Mouse (Mus musculus) forebrain, embryonic 14.5 days (tissue): ENCODE data around the gene St3gal5. TPM values are rescaled to one million over a fixed set of nuclear protein-coding genes. Genes with fewer than 3 reads are reported as not detected.

Experiments
- ATAC-seq: fragments of 200-750 bp; cut with Nextera tagmentation; 2 replicates; pipeline ENCODE4 v1.8.0; 2017; ENCODE audit warnings: mild to moderate bottlenecking, moderate library complexity
- DNase-seq: peaks from one replicate; pipeline ENCODE4 v3.0.0-alpha.2; 2015; ENCODE audit warnings: low spot score
- H3K27ac ChIP-seq: fragments of 300-500 bp; sonication (generic); 2 replicates; pipeline ENCODE4 v1.5.1; 2014; ENCODE audit warnings: low read depth, mild to moderate bottlenecking, control low read depth, low read length, moderate library complexity
- H3K27me3 ChIP-seq: fragments of 300-500 bp; sonication (generic); replicated peaks from 2 replicates; pipeline ENCODE4 v1.6.1; 2014; ENCODE audit warnings: low read length, control low read depth, mixed read lengths; ENCODE audit not compliant: control insufficient read depth, insufficient read depth
- H3K36me3 ChIP-seq: fragments of 300-500 bp; sonication (generic); 2 replicates; pipeline ENCODE4 v1.6.1; 2014; ENCODE audit warnings: low read length, control low read depth; ENCODE audit not compliant: control insufficient read depth, insufficient read depth
- H3K4me1 ChIP-seq: fragments of 300-500 bp; sonication (generic); 2 replicates; pipeline ENCODE4 v1.6.1; 2014; ENCODE audit warnings: antibody characterized with exemption, low read length, control low read depth; ENCODE audit not compliant: control insufficient read depth, insufficient read depth
- H3K4me2 ChIP-seq: fragments of 300-500 bp; sonication (generic); 2 replicates; pipeline ENCODE4 v1.6.1; 2014; ENCODE audit warnings: mild to moderate bottlenecking, control low read depth, low read length
- H3K4me3 ChIP-seq: fragments of 300-500 bp; sonication (generic); 2 replicates; pipeline ENCODE4 v1.5.1; 2014; ENCODE audit warnings: low read depth, low read length, control low read depth
- H3K9ac ChIP-seq: fragments of 300-500 bp; sonication (generic); 2 replicates; pipeline ENCODE4 v1.6.1; 2014; ENCODE audit warnings: mild to moderate bottlenecking, low read length, control low read depth, moderate library complexity
- H3K9me3 ChIP-seq: fragments of 300-500 bp; sonication (generic); replicated peaks from 2 replicates; pipeline ENCODE4 v1.6.1; 2016; ENCODE audit warnings: low read length, control low read depth, mixed read lengths; ENCODE audit not compliant: control insufficient read depth
- WGBS: fragments of 180-500 bp; shearing (Covaris S2); extraction: QIAGEN DNeasy Blood & Tissue Kit; methylation state at CpG from one replicate; pipeline ENCODE4 v1.1.7; 2014; 5-methylcytosine and 5-hydroxymethylcytosine counted together
- polyA plus RNA-seq: library from polyadenylated mRNA; unstranded; fragments of >200 nt; fragmentation: Nextera tagmentation; extraction: Ambion mirVana; gene quantifications from 2 replicates; pipeline ENCODE4 v1.2.1, GENCODE M21; 2014

Gene St3gal5
- polyA plus RNA-seq, 1 experiment from 2014 or later, result 25.5 TPM

GRCm38 (mm10) chr6:72134850-72135515 is 37.6 kb downstream of the St3gal5 start:
- Histone ChIP-seq H3K4me2 (no peak overlapping the region), H3K4me1 (no peaks in the 10 kb centered on the region), H3K36me3 (peaks cover 28% of the 10 kb centered on the region; the same call in 1 of the 2 replicates), H3K9me3 (no peaks in the 10 kb centered on the region), H3K27me3 (no peaks in the 10 kb centered on the region), H3K27ac (no peak overlapping the region), H3K9ac (no peak overlapping the region), H3K4me3 (no peak overlapping the region)
- no peak for DNase-seq
- ATAC-seq, result no peak
- 84% methylated on average over 9 of the region's 9 CpGs for WGBS

- ATAC-seq (no peak), DNase-seq (no peak)
- Histone ChIP-seq H3K27ac (no peak overlapping the region), H3K9ac (no peak overlapping the region), H3K9me3 (no peaks in the 10 kb centered on the region), H3K36me3 (peaks cover 24% of the 10 kb centered on the region; the same call in 1 of the 2 replicates), H3K4me3 (no peak overlapping the region), H3K4me1 (no peaks in the 10 kb centered on the region), H3K27me3 (no peaks in the 10 kb centered on the region), H3K4me2 (no peak overlapping the region)
- 97% methylated on average over 5 of the region's 5 CpGs for WGBS
Measured at GRCm38 (mm10) chr6:72136016-72136415, 38.6 kb downstream of the St3gal5 start.

GRCm38 (mm10) chr6:72136543-72136942 is 39.2 kb downstream of the St3gal5 start:
- no peaks in the 10 kb centered on the region for H3K9me3 ChIP-seq
- H3K9ac ChIP-seq, result no peak overlapping the region
- H3K4me3 ChIP-seq, result no peak overlapping the region
- peaks cover 28% of the 10 kb centered on the region; the same call in 1 of the 2 replicates for H3K36me3 ChIP-seq
- ATAC-seq, result no peak
- no peak overlapping the region for H3K4me2 ChIP-seq
- no peaks in the 10 kb centered on the region for H3K27me3 ChIP-seq
- no peak for DNase-seq
- H3K27ac ChIP-seq, result no peak overlapping the region
- 84% methylated on average over 10 of the region's 10 CpGs for WGBS
- no peaks in the 10 kb centered on the region for H3K4me1 ChIP-seq

GRCm38 (mm10) chr6:72139508-72140193 is 42.3 kb downstream of the St3gal5 start:
- WGBS, result 83% methylated on average over 9 of the region's 9 CpGs
- H3K9ac ChIP-seq, result no peak overlapping the region

GRCm38 (mm10) chr6:72140371-72140770 is 43.0 kb downstream of the St3gal5 start:
- no peaks in the 10 kb centered on the region for H3K4me1 ChIP-seq
- H3K36me3 ChIP-seq, result peaks cover 16% of the 10 kb centered on the region; the same call in 1 of the 2 replicates
- H3K9ac ChIP-seq, result no peak overlapping the region
- 87% methylated on average over 8 of the region's 8 CpGs for WGBS
- DNase-seq, result no peak
- no peaks in the 10 kb centered on the region for H3K27me3 ChIP-seq
- H3K4me2 ChIP-seq, result no peak overlapping the region
- no peak for ATAC-seq
- no peak overlapping the region for H3K4me3 ChIP-seq
- H3K27ac ChIP-seq, result no peak overlapping the region
- no peaks in the 10 kb centered on the region for H3K9me3 ChIP-seq

More at GRCm38 (mm10) chr6:72139508-72140193, 42.3 kb downstream of the St3gal5 start:
- DNase-seq, result no peak
- Histone ChIP-seq H3K27ac (no peak overlapping the region), H3K36me3 (peaks cover 20% of the 10 kb centered on the region; the same call in 1 of the 2 replicates), H3K27me3 (no peaks in the 10 kb centered on the region), H3K9me3 (no peaks in the 10 kb centered on the region), H3K4me2 (no peak overlapping the region), H3K4me3 (no peak overlapping the region), H3K4me1 (no peaks in the 10 kb centered on the region)
- no peak for ATAC-seq

GRCm38 (mm10) chr6:72141191-72141590 is 43.8 kb downstream of the St3gal5 start:
- no peak overlapping the region for H3K27ac ChIP-seq
- ATAC-seq, result no peak
- 76% methylated on average over 10 of the region's 10 CpGs for WGBS

GRCm38 (mm10) chr6:72142561-72142960 is 45.2 kb downstream of the St3gal5 start:
- Histone ChIP-seq H3K4me1 (no peaks in the 10 kb centered on the region), H3K27ac (no peak overlapping the region), H3K9ac (no peak overlapping the region), H3K9me3 (no peaks in the 10 kb centered on the region), H3K36me3 (peaks cover 16% of the 10 kb centered on the region; the same call in 1 of the 2 replicates), H3K4me2 (no peak overlapping the region), H3K27me3 (no peaks in the 10 kb centered on the region), H3K4me3 (no peak overlapping the region)
- ATAC-seq (no peak), DNase-seq (no peak)
- WGBS, result 91% methylated on average over 4 of the region's 4 CpGs

More at GRCm38 (mm10) chr6:72141191-72141590, 43.8 kb downstream of the St3gal5 start:
- no peak overlapping the region for H3K4me2 ChIP-seq
- no peaks in the 10 kb centered on the region for H3K4me1 ChIP-seq
- no peak overlapping the region for H3K4me3 ChIP-seq
- no peaks in the 10 kb centered on the region for H3K9me3 ChIP-seq
- no peak for DNase-seq
- no peak overlapping the region for H3K9ac ChIP-seq
- H3K36me3 ChIP-seq, result peaks cover 16% of the 10 kb centered on the region; the same call in 1 of the 2 replicates
- H3K27me3 ChIP-seq, result no peaks in the 10 kb centered on the region

- 85% methylated on average over 7 of the region's 7 CpGs for whole genome bisulfite sequencing
- no peak for ATAC-seq
- H3K36me3 ChIP-seq, result peaks cover 23% of the 10 kb centered on the region
Measured at GRCm38 (mm10) chr6:72144353-72144752, 47.0 kb downstream of the St3gal5 start.

GRCm38 (mm10) chr6:72146803-72147202 is 49.4 kb downstream of the St3gal5 start:
- no peak for DNase-seq
- Histone ChIP-seq H3K27ac (no peak overlapping the region), H3K36me3 (peaks cover 29% of the 10 kb centered on the region), H3K9me3 (0 out of 2 replicates have a peak, but pooled peaks cover 5% of the 10 kb centered on the region), H3K4me2 (no peak overlapping the region), H3K4me3 (no peak overlapping the region), H3K4me1 (no peaks in the 10 kb centered on the region), H3K9ac (no peak overlapping the region), H3K27me3 (no peaks in the 10 kb centered on the region)
- ATAC-seq, result no peak
- WGBS, result 91% methylated on average over 14 of the region's 14 CpGs

More at GRCm38 (mm10) chr6:72144353-72144752, 47.0 kb downstream of the St3gal5 start:
- Histone ChIP-seq H3K9me3 (no peaks in the 10 kb centered on the region), H3K4me2 (no peak overlapping the region), H3K4me3 (no peak overlapping the region), H3K4me1 (no peaks in the 10 kb centered on the region), H3K27ac (no peak overlapping the region), H3K9ac (no peak overlapping the region), H3K27me3 (no peaks in the 10 kb centered on the region)
- no peak for DNase-seq
